Mouse (Mus musculus) liver, embryonic 12.5 days (tissue): ENCODE data around the gene Tomt. TPM values are rescaled to one million over a fixed set of nuclear protein-coding genes. Genes with fewer than 3 reads are reported as not detected.

Experiments
- ATAC-seq: fragments of 200-750 bp; cut with Nextera tagmentation; 2 replicates; pipeline ENCODE4 v1.8.0; 2017; ENCODE audit warnings: moderate number of reproducible peaks, mild to moderate bottlenecking, moderate library complexity
- H3K27ac ChIP-seq: fragments of 300-500 bp; sonication (generic); 2 replicates; pipeline ENCODE4 v1.5.1; 2016; ENCODE audit warnings: mild to moderate bottlenecking
- H3K27me3 ChIP-seq: fragments of 300-500 bp; sonication (generic); replicated peaks from 2 replicates; pipeline ENCODE4 v1.6.1; 2016; ENCODE audit warnings: mild to moderate bottlenecking, moderate library complexity
- H3K36me3 ChIP-seq: fragments of 300-500 bp; sonication (generic); 2 replicates; pipeline ENCODE4 v1.6.1; 2016; ENCODE audit warnings: mild to moderate bottlenecking, moderate library complexity
- H3K4me1 ChIP-seq: fragments of 300-500 bp; sonication (generic); 2 replicates; pipeline ENCODE4 v1.6.1; 2016
- H3K4me2 ChIP-seq: fragments of 300-500 bp; sonication (generic); 2 replicates; pipeline ENCODE4 v1.6.1; 2016; ENCODE audit warnings: mild to moderate bottlenecking, moderate library complexity
- H3K4me3 ChIP-seq: fragments of 300-500 bp; sonication (generic); 2 replicates; pipeline ENCODE4 v1.5.1; 2016; ENCODE audit warnings: mild to moderate bottlenecking, moderate library complexity
- H3K9ac ChIP-seq: fragments of 300-500 bp; sonication (generic); 2 replicates; pipeline ENCODE4 v1.6.1; 2016; ENCODE audit warnings: mild to moderate bottlenecking, moderate library complexity
- H3K9me3 ChIP-seq: fragments of 300-500 bp; sonication (generic); replicated peaks from 2 replicates; pipeline ENCODE4 v1.6.1; 2016; ENCODE audit warnings: mild to moderate bottlenecking, moderate library complexity
- WGBS: fragments of 180-500 bp; shearing (Covaris S2); methylation state at CpG from one replicate; pipeline ENCODE4 v1.1.7; 2016; ENCODE audit not compliant: insufficient replicate concordance; 5-methylcytosine and 5-hydroxymethylcytosine counted together
- microRNA-seq: library from miRNA; unstranded; fragments of <30 nt; microRNA quantifications from one replicate; pipeline ENCODE4, GENCODE M21; 2017
- polyA plus RNA-seq: library from polyadenylated mRNA; unstranded; fragments of >200 nt; fragmentation: Nextera tagmentation; extraction: Ambion mirVana; gene quantifications from 2 replicates; pipeline ENCODE4 v1.2.1, GENCODE M21; 2016

Gene Tomt
- polyA plus RNA-seq, 1 experiment from 2014 or later = 0.30 TPM

GRCm38 (mm10) chr7:101851689-101852088 lies 54.5 kb downstream of the Tomt start:
- H3K27ac ChIP-seq = no peak overlapping the region
- H3K4me2 ChIP-seq = no peak overlapping the region
- peaks cover 7% of the 10 kb centered on the region; the same call in 1 of the 2 replicates for H3K27me3 ChIP-seq
- H3K36me3 ChIP-seq = no peaks in the 10 kb centered on the region
- no peak overlapping the region for H3K9ac ChIP-seq
- H3K4me3 ChIP-seq = no peak overlapping the region
- H3K9me3 ChIP-seq = no peaks in the 10 kb centered on the region
- 65% methylated on average over 6 of the region's 6 CpGs for WGBS
- no peaks in the 10 kb centered on the region for H3K4me1 ChIP-seq
- ATAC-seq = no peak

Small RNAs within 50 kb of the gene (microRNA-seq; reads per million reads assigned to microRNA genes)
- not detected for gene Gm22655

Other genes with a start within 250 kb of the Tomt start
- 31.9 and 34.6 TPM in 2 replicates for gene Clpb, start 242.7 kb downstream of the Tomt start, polyA plus RNA-seq
- 0.07 and 0.08 TPM in 2 replicates for gene Phox2a, start 88.0 kb downstream of the Tomt start, polyA plus RNA-seq
- 6.9 and 7.4 TPM in 2 replicates for gene Inppl1, start 68.1 kb downstream of the Tomt start, polyA plus RNA-seq
- gene Folr2, start 49.2 kb downstream of the Tomt start, polyA plus RNA-seq = 3.0 and 3.2 TPM in 2 replicates
- 72.0 and 82.2 TPM in 2 replicates for gene Anapc15, start 42.6 kb downstream of the Tomt start, polyA plus RNA-seq
- 0.50 and 0.70 TPM in 2 replicates for gene Folr1, start 35.6 kb downstream of the Tomt start, polyA plus RNA-seq
- gene Lamtor1, start 455 bp downstream of the Tomt start, polyA plus RNA-seq = 82.3 and 82.5 TPM in 2 replicates
- gene Lrrc51, start 27.5 kb upstream of the Tomt start, polyA plus RNA-seq = 2.8 and 3.6 TPM in 2 replicates
- gene Numa1, start 27.8 kb upstream of the Tomt start, polyA plus RNA-seq = 48.7 and 53.0 TPM in 2 replicates
- gene Il18bp, start 112.3 kb upstream of the Tomt start, polyA plus RNA-seq = 4.5 and 4.9 TPM in 2 replicates
- gene Rnf121, start 159.1 kb upstream of the Tomt start, polyA plus RNA-seq = 12.7 and 13.4 TPM in 2 replicates
- gene Xndc1, start 159.2 kb upstream of the Tomt start, polyA plus RNA-seq = 20.2 and 21.0 TPM in 2 replicates
- 0.33 and 0.41 TPM in 2 replicates for gene Xntrpc, start 159.4 kb upstream of the Tomt start, polyA plus RNA-seq
- gene Trpc2, start 176.8 kb upstream of the Tomt start, polyA plus RNA-seq = not detected in 2 replicates
- 0.12 and 0.42 TPM in 2 replicates for gene Art1, start 195.4 kb upstream of the Tomt start, polyA plus RNA-seq
- gene Art5, start 203.1 kb upstream of the Tomt start, polyA plus RNA-seq = 0.18 and 0.36 TPM in 2 replicates
- not detected in 2 replicates for gene Chrna10, start 210.5 kb upstream of the Tomt start, polyA plus RNA-seq